Mouse (Mus musculus) MEL (cell line): ENCODE data around the gene Opa3. TPM values are rescaled to one million over a fixed set of nuclear protein-coding genes. Genes with fewer than 3 reads are reported as not detected.

Experiments
- DNase-seq: peaks from one replicate; pipeline ENCODE4 v3.0.0; 2011; ENCODE audit warnings: low read depth, low spot score
- H3K27ac ChIP-seq: 2 replicates; pipeline ENCODE4 v1.5.1; 2012; ENCODE audit warnings: low read depth, mild to moderate bottlenecking, control low read depth, low read length, moderate library complexity; ENCODE audit not compliant: control insufficient read depth
- H3K27me3 ChIP-seq, 2 experiments: fragments of 150-350 bp in 1 of 2; sonication (generic) in 1 of 2; 2 replicates each; pipeline ENCODE4 v1.6.1; 2012; ENCODE audit warnings: low read length in 2 of 2, mild to moderate bottlenecking in 2 of 2, improper control_type of control experiment in 1 of 2, moderate library complexity in 1 of 2; ENCODE audit not compliant: insufficient read depth in 2 of 2, control insufficient read depth in 1 of 2
- H3K36me3 ChIP-seq, 2 experiments: 2 replicates each; pipeline ENCODE4 v1.6.1; 2012 to 2014; ENCODE audit warnings: low read length in 2 of 2, improper control_type of control experiment in 1 of 2, inconsistent platforms in 1 of 2, mild to moderate bottlenecking in 1 of 2; ENCODE audit not compliant: insufficient read depth in 2 of 2, control insufficient read depth in 1 of 2
- H3K4me1 ChIP-seq, 2 experiments: fragments of 150-350 bp in 1 of 2; sonication (generic) in 1 of 2; 2 replicates each; pipeline ENCODE4 v1.6.1; 2012; ENCODE audit warnings: low read length in 2 of 2, improper control_type of control experiment in 1 of 2, mild to moderate bottlenecking in 1 of 2; ENCODE audit not compliant: insufficient read depth in 2 of 2, control insufficient read depth in 1 of 2
- H3K4me3 ChIP-seq, 2 experiments: fragments of 150-350 bp in 1 of 2; sonication (generic) in 1 of 2; 2 replicates each; pipeline ENCODE4 v1.5.1; 2012; ENCODE audit warnings: low read depth in 2 of 2, low read length in 2 of 2, mild to moderate bottlenecking in 2 of 2, moderate library complexity in 2 of 2, control low read depth in 1 of 2, improper control_type of control experiment in 1 of 2; ENCODE audit not compliant: control insufficient read depth in 1 of 2, insufficient read depth in 1 of 2
- H3K79me2 ChIP-seq: 2 replicates; pipeline ENCODE4 v1.6.1; 2012; ENCODE audit warnings: mild to moderate bottlenecking, low read length, moderate library complexity; ENCODE audit not compliant: control insufficient read depth, poor library complexity, insufficient read depth
- H3K9ac ChIP-seq: 2 replicates; pipeline ENCODE4 v1.6.1; 2012; ENCODE audit warnings: low read depth, mild to moderate bottlenecking, control low read depth, low read length, moderate library complexity; ENCODE audit not compliant: control insufficient read depth, poor library complexity, severe bottlenecking
- H3K9me3 ChIP-seq: fragments of 150-350 bp; sonication (generic); replicated peaks from 2 replicates; pipeline ENCODE4 v1.6.1; 2012; ENCODE audit warnings: mild to moderate bottlenecking, low read length, improper control_type of control experiment, moderate library complexity; ENCODE audit not compliant: insufficient read depth
- BHLHE40 ChIP-seq: IDR thresholded peaks from 2 replicates; pipeline ENCODE4 v1.6.1; 2012; ENCODE audit warnings: low read depth, mild to moderate bottlenecking, inconsistent platforms, low read length, improper control_type of control experiment, borderline replicate concordance
- CHD1 ChIP-seq: IDR thresholded peaks from 2 replicates; pipeline ENCODE4 v1.6.1; 2012; ENCODE audit warnings: low read depth, mild to moderate bottlenecking, inconsistent platforms, low read length, improper control_type of control experiment
- CHD2 ChIP-seq: IDR thresholded peaks from 2 replicates; pipeline ENCODE4 v1.6.1; 2011; ENCODE audit warnings: low read length, improper control_type of control experiment
- ELF1 ChIP-seq: IDR thresholded peaks from 2 replicates; pipeline ENCODE4 v1.6.1; 2014; ENCODE audit warnings: low read depth, mild to moderate bottlenecking, inconsistent platforms, low read length, improper control_type of control experiment, moderate library complexity
- EP300 ChIP-seq, 2 experiments: IDR thresholded peaks; 2 replicates each; pipeline ENCODE4 v1.6.1; 2011; ENCODE audit warnings: improper control_type of control experiment in 2 of 2, low read length in 2 of 2, low read depth in 1 of 2, mild to moderate bottlenecking in 1 of 2
- GABPA ChIP-seq: IDR thresholded peaks from 2 replicates; pipeline ENCODE4 v1.6.1; 2012; ENCODE audit warnings: low read depth, mild to moderate bottlenecking, inconsistent platforms, low read length, improper control_type of control experiment, moderate library complexity
- KAT2A ChIP-seq: conservative IDR thresholded peaks from 2 replicates; pipeline ENCODE4 v1.6.1; 2012; ENCODE audit warnings: low read depth, low read length, improper control_type of control experiment, inconsistent platforms
- MAFK ChIP-seq: IDR thresholded peaks from 2 replicates; pipeline ENCODE4 v1.6.1; 2011; ENCODE audit warnings: low read depth, mild to moderate bottlenecking, low read length, improper control_type of control experiment, borderline replicate concordance
- MAX ChIP-seq: IDR thresholded peaks from 2 replicates; pipeline ENCODE4 v1.6.1; 2011; ENCODE audit warnings: low read length, improper control_type of control experiment
- MYB ChIP-seq: IDR thresholded peaks from 2 replicates; pipeline ENCODE4 v1.6.1; 2011; ENCODE audit warnings: mild to moderate bottlenecking, low read depth, low read length, improper control_type of control experiment
- NRF1 ChIP-seq: IDR thresholded peaks from 2 replicates; pipeline ENCODE4 v1.6.1; 2014; ENCODE audit warnings: low read depth, mild to moderate bottlenecking, inconsistent platforms, low read length, improper control_type of control experiment, moderate library complexity; ENCODE audit not compliant: poor library complexity, insufficient read depth, severe bottlenecking
- RCOR1 ChIP-seq: IDR thresholded peaks from 2 replicates; pipeline ENCODE4 v1.6.1; 2012; ENCODE audit warnings: low read depth, mild to moderate bottlenecking, inconsistent platforms, low read length, improper control_type of control experiment
- SIN3A ChIP-seq: IDR thresholded peaks from 2 replicates; pipeline ENCODE4 v1.6.1; 2012; ENCODE audit warnings: low read length, improper control_type of control experiment, inconsistent platforms
- SMC3 ChIP-seq: IDR thresholded peaks from 2 replicates; pipeline ENCODE4 v1.6.1; 2011; ENCODE audit warnings: low read depth, low read length, improper control_type of control experiment
- TCF12 ChIP-seq: IDR thresholded peaks from 2 replicates; pipeline ENCODE4 v1.6.1; 2014; ENCODE audit warnings: low read depth, mild to moderate bottlenecking, inconsistent platforms, low read length, improper control_type of control experiment, moderate library complexity
- UBTF ChIP-seq: IDR thresholded peaks from 2 replicates; pipeline ENCODE4 v1.6.1; 2012; ENCODE audit warnings: low read depth, mild to moderate bottlenecking, inconsistent platforms, low read length, improper control_type of control experiment, moderate library complexity, borderline replicate concordance; ENCODE audit not compliant: insufficient read depth
- USF1 ChIP-seq: IDR thresholded peaks from 2 replicates; pipeline ENCODE4 v1.6.1; 2014; ENCODE audit warnings: low read depth, mild to moderate bottlenecking, inconsistent platforms, low read length, improper control_type of control experiment, moderate library complexity
- USF2 ChIP-seq, 2 experiments: IDR thresholded peaks; 2 replicates each; pipeline ENCODE4 v1.6.1; 2011 to 2012; ENCODE audit warnings: improper control_type of control experiment in 2 of 2, low read length in 2 of 2, borderline replicate concordance in 1 of 2, inconsistent platforms in 1 of 2, low read depth in 1 of 2, mild to moderate bottlenecking in 1 of 2; ENCODE audit not compliant: insufficient read depth in 1 of 2
- ZKSCAN1 ChIP-seq: IDR thresholded peaks from 2 replicates; pipeline ENCODE4 v1.6.1; 2012; ENCODE audit warnings: low read depth, mild to moderate bottlenecking, inconsistent platforms, low read length, improper control_type of control experiment, moderate library complexity
- ZNF384 ChIP-seq: IDR thresholded peaks from 2 replicates; pipeline ENCODE4 v1.6.1; 2012; ENCODE audit warnings: low read depth, mild to moderate bottlenecking, inconsistent platforms, low read length, improper control_type of control experiment
- polyA plus RNA-seq, 2 experiments: library from polyadenylated mRNA; stranded (reverse) in 1 of 2; unstranded in 1 of 2; fragments of >175 nt in 1 of 2; fragments of >200 nt in 1 of 2; gene quantifications; 2 replicates each; pipeline versions ENCODE4 v1.2.1 to v1.2.4; 2012; ENCODE audit warnings: low replicate concordance in 2 of 2, low read depth in 1 of 2; ENCODE audit not compliant: insufficient read length in 2 of 2, insufficient read depth in 1 of 2, missing spikeins in 1 of 2
- total RNA-seq: library from RNA; depleted of rRNA; stranded (reverse); fragments of 300-350 nt; gene quantifications from 2 replicates; pipeline ENCODE4 v1.2.3, GENCODE M21; 2012

Gene Opa3
- total and polyA plus RNA-seq, 3 experiments, result 18.5 to 85.4 (median 37.2) TPM

DNA sequence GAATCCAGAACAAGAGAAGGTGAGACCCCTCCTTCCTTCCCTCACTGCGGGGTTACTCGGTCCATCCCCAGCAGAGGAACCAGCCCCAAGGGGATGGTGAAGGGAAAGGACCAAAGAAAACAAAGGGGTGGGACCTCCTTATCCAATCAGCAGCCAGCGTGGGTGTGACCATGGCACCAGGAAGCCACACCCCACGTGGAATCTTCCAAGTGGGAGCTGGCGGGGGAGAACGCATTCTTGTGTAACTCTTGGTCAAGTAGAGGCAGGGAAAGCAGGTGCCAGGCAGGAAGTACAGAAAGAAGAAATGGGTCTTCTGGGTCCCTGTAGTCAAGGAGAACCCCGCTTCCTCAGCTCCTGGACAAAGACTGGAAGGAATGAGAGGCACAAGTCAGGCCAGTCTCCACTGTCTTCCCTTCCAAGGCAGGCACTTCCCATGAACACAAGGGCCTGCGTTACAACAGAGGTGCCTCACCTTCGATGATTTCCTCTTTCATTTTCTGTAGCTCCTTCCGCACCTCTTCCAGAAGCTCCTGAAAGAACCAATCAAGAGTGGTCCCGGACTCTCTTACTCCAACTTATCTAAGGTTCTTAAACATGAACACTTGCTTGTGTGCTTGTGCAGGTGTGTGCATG is 29.4 kb downstream of the Opa3 start:
- no peak overlapping the region for H3K27ac ChIP-seq
- H3K36me3 ChIP-seq, result peaks cover 2 to 3% of the 10 kb centered on the region in 2 experiments; a peak in 3 of 4 replicates
- no peak overlapping the region for H3K4me3 ChIP-seq
- TF ChIP-seq SIN3A (peak; percentile 22; the same call in 1 of the 2 replicates), MAFK (no peak), CHD1 (peak; percentile 89)
- no peaks in the 10 kb centered on the region for H3K4me1 ChIP-seq
- H3K9ac ChIP-seq, result no peak overlapping the region
- no peaks in the 10 kb centered on the region for H3K27me3 ChIP-seq
- peak; percentile 92 for DNase-seq
- H3K9me3 ChIP-seq, result no peaks in the 10 kb centered on the region
- H3K79me2 ChIP-seq, result no peaks in the 10 kb centered on the region

DNA sequence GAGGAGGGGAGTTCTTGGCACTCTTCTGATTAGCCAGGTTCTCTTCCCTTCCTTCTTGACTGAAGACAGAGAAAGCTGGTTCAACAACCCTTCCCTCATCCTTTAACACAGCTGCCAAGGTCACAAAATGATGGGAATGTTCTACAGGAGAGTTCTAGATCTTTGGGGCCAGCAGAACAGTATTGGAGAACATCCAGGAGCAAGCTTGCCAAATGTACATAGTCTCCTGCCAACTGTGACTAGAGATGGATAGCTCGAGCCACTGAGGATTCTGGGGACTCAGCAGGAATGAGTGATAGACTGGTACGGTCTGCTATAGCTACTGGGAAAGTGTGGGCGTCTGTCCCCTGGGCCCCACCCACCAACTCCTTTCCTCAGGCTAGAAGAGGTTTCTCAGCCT is 30.2 kb downstream of the Opa3 start:
- Histone ChIP-seq H3K4me1 (no peaks in the 10 kb centered on the region), H3K36me3 (peaks cover 2 to 3% of the 10 kb centered on the region in 2 experiments; a peak in 3 of 4 replicates), H3K27me3 (no peaks in the 10 kb centered on the region), H3K9ac (no peak overlapping the region), H3K9me3 (no peaks in the 10 kb centered on the region), H3K79me2 (no peaks in the 10 kb centered on the region), H3K27ac (no peak overlapping the region), H3K4me3 (no peak overlapping the region)
- no peak for DNase-seq
- TF ChIP-seq USF1, result no peak
- no peak for TF ChIP-seq UBTF
- no peak for TF ChIP-seq GABPA
- TF ChIP-seq RCOR1, result no peak
- no peak for TF ChIP-seq CHD2
- no peak for TF ChIP-seq NRF1
- TF ChIP-seq MYB, result no peak
- TF ChIP-seq BHLHE40, result no peak
- TF ChIP-seq MAX, result no peak
- no peak for TF ChIP-seq USF2 (IDR thresholded peaks at IDR 0.05; ENCODE audit: borderline replicate concordance in 1 of 2, insufficient read depth in 1 of 2, low read depth in 1 of 2, low read length in 2 of 2)
- no peak for TF ChIP-seq CHD1
- TF ChIP-seq ZKSCAN1, result no peak
- TF ChIP-seq SMC3, result no peak
- TF ChIP-seq ELF1, result no peak
- TF ChIP-seq EP300 (IDR thresholded peaks at IDR 0.05; ENCODE audit: low read depth in 1 of 2, low read length in 2 of 2), result no peak
- no peak for TF ChIP-seq SIN3A
- TF ChIP-seq MAFK, result no peak
- no peak for TF ChIP-seq ZNF384
- TF ChIP-seq TCF12, result no peak
- no peak for TF ChIP-seq KAT2A
